Mouse (Mus musculus) B cell, adult 2 months (primary cell): ENCODE results near the gene Fkbp1a.

Experiments used
- DNase-seq, 2 experiments: peaks; one replicate each; pipeline ENCODE4 v3.0.0; 2022

Gene Fkbp1a

GRCm38 (mm10) chr2:151549615-151550121 is 7.4 kb downstream of the Fkbp1a start:
- no peak for DNase-seq

GRCm38 (mm10) chr2:151562930-151563921 is 20.9 kb downstream of the Fkbp1a start:
- no peak for DNase-seq

- DNase-seq, result no peak
Measured at GRCm38 (mm10) chr2:151564006-151564405, 21.7 kb downstream of the Fkbp1a start.

- no peak for DNase-seq
Measured at GRCm38 (mm10) chr2:151564986-151565385, 22.7 kb downstream of the Fkbp1a start.

- no peak for DNase-seq
Measured at GRCm38 (mm10) chr2:151566856-151567255, 24.6 kb downstream of the Fkbp1a start.

GRCm38 (mm10) chr2:151569452-151569851 is 27.2 kb downstream of the Fkbp1a start:
- no peak for DNase-seq

GRCm38 (mm10) chr2:151571873-151572700 is 29.8 kb downstream of the Fkbp1a start, which contains the start of gene Sdcbp2:
Gene Sdcbp2 (plus strand): TSS chr2:151572622.
- DNase-seq, result no peak

DNA sequence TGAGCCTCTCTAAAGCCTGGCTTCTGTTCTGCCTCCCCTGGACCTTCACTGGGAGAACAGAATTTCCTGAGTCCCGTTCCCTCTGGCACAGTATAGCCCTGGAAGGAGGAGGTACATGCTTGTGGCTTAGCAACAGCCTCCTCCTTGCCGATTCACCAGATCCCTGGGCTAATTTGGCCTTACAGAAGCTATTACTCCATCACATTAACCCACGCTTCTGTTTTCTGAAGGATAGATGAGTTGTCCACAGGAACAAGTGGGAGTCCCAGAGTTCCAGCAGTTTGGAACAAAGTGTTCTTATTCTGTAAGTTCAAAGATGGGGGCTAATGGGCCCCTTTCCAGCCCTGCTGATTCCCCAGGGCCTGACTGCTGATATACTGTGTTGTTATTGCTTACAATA is 31.4 kb downstream of the Fkbp1a start:
- no peak for DNase-seq

DNA sequence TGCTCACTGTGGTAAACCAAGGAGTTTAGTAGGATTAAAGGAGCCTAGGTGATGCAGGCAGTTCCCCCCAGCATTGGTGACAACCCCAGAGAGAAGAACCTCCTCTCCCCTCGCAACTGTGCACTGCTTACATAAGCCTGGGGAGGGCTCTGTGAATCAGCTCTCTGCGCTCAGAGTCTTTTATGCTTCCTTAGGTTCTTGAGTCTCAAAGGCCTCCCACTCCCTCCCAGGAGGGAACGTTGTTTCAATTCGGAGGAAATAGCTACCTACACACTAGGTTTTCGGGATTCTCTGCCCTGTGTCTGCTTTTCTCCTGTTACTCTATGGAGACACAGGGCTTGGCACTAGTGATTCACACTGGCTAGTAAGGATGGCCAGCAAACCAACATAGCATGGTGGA is 32.3 kb downstream of the Fkbp1a start:
- DNase-seq, result no peak

- DNase-seq, result peak; percentile 23 to 43
Measured at GRCm38 (mm10) chr2:151575119-151575698, 32.9 kb downstream of the Fkbp1a start.

GRCm38 (mm10) chr2:151575699-151576389 is 33.6 kb downstream of the Fkbp1a start:
- DNase-seq, result peak; percentile 27 to 29

DNA sequence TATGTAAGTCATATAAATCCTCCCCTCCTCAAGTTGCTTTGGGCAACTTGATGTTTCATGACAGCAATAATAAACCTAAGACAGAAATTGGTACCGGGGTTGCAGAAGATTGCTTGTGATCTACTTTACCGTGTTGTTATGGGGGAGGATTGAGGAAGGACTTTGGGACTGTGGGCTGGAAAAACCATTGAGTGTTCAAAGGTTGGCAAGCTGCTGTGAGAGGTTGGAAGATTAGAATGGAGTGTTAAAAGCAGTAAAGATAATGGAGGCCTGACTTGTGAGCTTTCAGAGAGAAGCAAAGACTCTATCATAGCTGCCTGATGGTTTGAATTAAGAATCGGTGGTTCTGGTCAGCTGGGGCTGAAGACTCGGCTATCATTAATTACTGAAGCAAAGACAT is 36.9 kb downstream of the Fkbp1a start:
- no peak for DNase-seq

GRCm38 (mm10) chr2:151580945-151581344 is 38.7 kb downstream of the Fkbp1a start:
- no peak for DNase-seq

GRCm38 (mm10) chr2:151585934-151586333 is 43.7 kb downstream of the Fkbp1a start:
- DNase-seq, result no peak

DNA sequence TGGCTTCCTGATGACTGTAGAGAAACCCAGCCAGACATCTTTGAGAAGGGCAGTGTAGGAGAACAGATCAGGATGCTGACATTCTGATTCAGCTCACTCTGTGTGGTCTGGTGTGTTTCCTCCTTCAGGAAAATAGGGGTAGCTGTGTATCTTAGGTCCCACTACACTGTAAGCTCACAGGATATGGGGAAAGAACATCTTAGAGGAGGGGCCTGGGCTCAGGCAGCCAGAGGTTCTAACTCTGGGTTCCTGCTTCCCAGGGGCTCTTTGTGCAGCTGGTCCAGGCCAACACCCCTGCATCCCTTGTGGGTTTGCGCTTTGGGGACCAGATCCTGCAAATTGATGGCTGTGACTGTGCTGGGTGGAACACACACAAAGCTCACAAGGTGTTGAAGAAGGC is 44.5 kb downstream of the Fkbp1a start:
- no peak for DNase-seq

DNA sequence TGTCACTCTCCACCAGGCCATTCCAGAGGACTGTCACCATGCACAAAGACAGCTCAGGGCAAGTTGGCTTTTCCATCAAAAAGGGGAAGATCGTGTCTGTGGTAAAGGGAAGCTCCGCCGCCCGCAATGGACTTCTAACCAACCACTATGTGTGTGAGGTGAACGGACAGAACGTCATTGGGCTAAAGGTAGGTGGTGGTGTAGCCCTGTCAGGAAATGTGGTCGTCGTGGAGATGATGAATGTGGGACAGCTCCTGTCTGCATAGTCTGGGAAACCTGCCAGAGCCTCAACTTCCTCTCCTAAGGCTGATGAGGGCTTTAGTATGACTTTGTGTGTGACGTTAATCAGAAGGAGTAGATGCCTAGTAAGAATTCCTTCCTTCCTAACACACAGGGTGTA is 45.0 kb downstream of the Fkbp1a start:
- no peak for DNase-seq

- DNase-seq, result no peak
Measured at GRCm38 (mm10) chr2:151598068-151598467, 55.8 kb downstream of the Fkbp1a start.

DNA sequence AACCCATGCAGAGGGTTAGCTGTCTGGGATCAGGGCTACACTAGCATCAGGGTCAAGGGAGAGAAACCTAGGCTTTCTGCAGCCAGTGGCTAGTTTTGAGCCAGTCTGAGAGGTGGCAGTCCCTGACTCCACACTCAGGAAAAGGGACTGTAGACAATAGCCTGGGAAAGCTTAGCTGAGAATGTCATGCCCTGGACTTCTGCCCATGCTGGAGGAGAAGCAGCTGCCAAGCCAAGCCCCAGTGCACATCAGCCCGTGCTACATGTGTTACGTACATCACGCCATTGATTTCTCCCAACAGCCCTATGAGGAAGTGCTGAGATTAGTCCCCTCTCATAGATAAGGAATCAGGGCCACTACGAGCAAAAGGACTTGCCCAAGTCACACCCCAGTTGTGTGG is 59.8 kb downstream of the Fkbp1a start:
- DNase-seq, result no peak

DNA sequence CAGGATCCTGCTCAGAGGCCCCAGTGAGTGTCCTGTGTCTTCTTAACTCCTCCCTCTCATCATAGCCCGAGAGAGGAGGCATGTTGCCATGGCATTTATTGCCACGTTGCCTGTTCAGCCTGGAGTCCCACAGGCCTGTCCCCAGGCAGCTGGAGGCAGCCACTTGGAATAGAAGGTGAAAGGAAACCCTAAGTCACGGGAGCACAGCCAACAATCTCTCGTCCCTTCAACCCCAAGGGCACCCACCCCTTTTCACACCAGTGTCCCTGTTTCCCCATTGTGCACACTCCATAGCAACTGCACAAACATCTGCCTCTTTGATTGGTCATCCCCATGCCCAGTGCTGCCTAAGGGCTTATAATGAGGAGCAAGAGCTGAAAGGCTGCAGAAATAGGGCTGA is 61.3 kb downstream of the Fkbp1a start:
- DNase-seq, result no peak

- no peak for DNase-seq
Measured at GRCm38 (mm10) chr2:151605437-151605987, 63.2 kb downstream of the Fkbp1a start.

DNA sequence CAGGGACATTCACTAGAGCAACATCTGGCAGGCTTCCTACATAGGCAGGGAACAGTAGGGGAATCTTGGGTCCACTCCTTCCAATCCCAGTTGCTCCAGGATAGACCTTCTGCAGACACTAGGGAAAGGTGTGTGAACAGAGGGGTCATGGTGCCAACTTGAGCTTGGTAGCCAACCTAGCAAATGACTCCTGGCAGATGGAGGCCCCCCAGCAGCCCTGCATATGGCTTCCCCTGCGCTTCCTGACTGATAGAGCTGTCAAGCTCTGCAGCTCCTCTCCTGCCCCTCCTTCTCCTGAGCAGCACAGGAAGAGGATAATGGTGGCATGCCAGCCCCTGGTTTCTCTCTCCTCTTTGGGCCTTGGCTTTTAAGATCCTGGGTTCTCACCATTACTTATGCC is 66.2 kb downstream of the Fkbp1a start:
- DNase-seq, result no peak

GRCm38 (mm10) chr2:151609974-151610373 is 67.7 kb downstream of the Fkbp1a start:
- no peak for DNase-seq
